Mouse (Mus musculus) layer of hippocampus, adult 9-11 months (tissue): ENCODE measurements around the gene Thap7.

ENCODE experiments used
- DNase-seq: peaks from one replicate; pipeline ENCODE4 v3.0.0; 2022

The Thap7 gene

GRCm38 (mm10) chr16:17488478-17489468, 42.2 kb downstream of the Thap7 start:
- DNase-seq, result no peak

- DNase-seq, result no peak
Observed at GRCm38 (mm10) chr16:17486505-17486904, 44.4 kb downstream of the Thap7 start.

GRCm38 (mm10) chr16:17481465-17481864, 49.5 kb downstream of the Thap7 start:
- DNase-seq, result no peak

- DNase-seq, result no peak
Observed at GRCm38 (mm10) chr16:17478331-17478943, 52.5 kb downstream of the Thap7 start.
